Mouse (Mus musculus) liver, embryonic 15.5 days (tissue): Measurements from ENCODE around the gene Pdzd2. TPM values are rescaled to one million over a fixed set of nuclear protein-coding genes. Genes with fewer than 3 reads are reported as not detected.

Source experiments
- ATAC-seq: fragments of 200-750 bp; cut with Nextera tagmentation; 2 replicates; pipeline ENCODE4 v1.8.0; 2017; ENCODE audit warnings: moderate number of reproducible peaks, mild to moderate bottlenecking, moderate library complexity; ENCODE audit not compliant: insufficient read depth
- H3K27ac ChIP-seq: fragments of 300-500 bp; sonication (generic); replicated peaks from 2 replicates; pipeline ENCODE4 v1.5.1; 2015; ENCODE audit warnings: mild to moderate bottlenecking, inconsistent platforms
- H3K27me3 ChIP-seq: fragments of 300-500 bp; sonication (generic); 2 replicates; pipeline ENCODE4 v1.6.1; 2015; ENCODE audit warnings: mild to moderate bottlenecking, inconsistent platforms
- H3K36me3 ChIP-seq: fragments of 300-500 bp; sonication (generic); replicated peaks from 2 replicates; pipeline ENCODE4 v1.6.1; 2015; ENCODE audit warnings: moderate library complexity, mild to moderate bottlenecking, inconsistent platforms
- H3K4me1 ChIP-seq: fragments of 300-500 bp; sonication (generic); replicated peaks from 2 replicates; pipeline ENCODE4 v1.6.1; 2015; ENCODE audit warnings: inconsistent platforms
- H3K4me2 ChIP-seq: fragments of 300-500 bp; sonication (generic); 2 replicates; pipeline ENCODE4 v1.6.1; 2015; ENCODE audit warnings: moderate library complexity, mild to moderate bottlenecking, inconsistent platforms
- H3K4me3 ChIP-seq: fragments of 300-500 bp; sonication (generic); replicated peaks from 2 replicates; pipeline ENCODE4 v1.5.1; 2015; ENCODE audit warnings: mild to moderate bottlenecking, inconsistent platforms
- H3K9ac ChIP-seq: fragments of 300-500 bp; sonication (generic); 2 replicates; pipeline ENCODE4 v1.6.1; 2015; ENCODE audit warnings: moderate library complexity, mild to moderate bottlenecking, inconsistent platforms
- H3K9me3 ChIP-seq: fragments of 300-500 bp; sonication (generic); replicated peaks from 2 replicates; pipeline ENCODE4 v1.6.1; 2016; ENCODE audit warnings: inconsistent platforms
- WGBS: fragments of 180-500 bp; shearing (Covaris S2); methylation state at CpG from one replicate; pipeline ENCODE4 v1.1.7; 2015; ENCODE audit warnings: mixed read lengths; ENCODE audit not compliant: insufficient replicate concordance; 5-methylcytosine and 5-hydroxymethylcytosine counted together
- polyA plus RNA-seq: library from polyadenylated mRNA; unstranded; fragments of >200 nt; fragmentation: Nextera tagmentation; extraction: Ambion mirVana; gene quantifications from 2 replicates; pipeline ENCODE4 v1.2.1, GENCODE M21; 2015

Pdzd2 gene
- polyA plus RNA-seq, 1 experiment from 2014 or later: 0.78 TPM

- Histone ChIP-seq H3K4me3 (no peak overlapping the region), H3K9me3 (no peaks in the 10 kb centered on the region), H3K27ac (no peak overlapping the region), H3K9ac (no peak overlapping the region), H3K4me2 (no peak overlapping the region), H3K27me3 (no peaks in the 10 kb centered on the region), H3K4me1 (no peaks in the 10 kb centered on the region), H3K36me3 (no peaks in the 10 kb centered on the region)
- WGBS: 66% methylated on average over 9 of the region's 9 CpGs
- ATAC-seq: no peak
These were observed 76.4 kb downstream of the Pdzd2 start for GRCm38 (mm10) chr15:12663351-12663750.

- H3K4me3 ChIP-seq: no peak overlapping the region
- H3K4me1 ChIP-seq: no peaks in the 10 kb centered on the region
- H3K9me3 ChIP-seq: no peaks in the 10 kb centered on the region
- no peak overlapping the region for H3K27ac ChIP-seq
- no peaks in the 10 kb centered on the region for H3K36me3 ChIP-seq
- no peak overlapping the region for H3K9ac ChIP-seq
- H3K4me2 ChIP-seq: no peak overlapping the region
- 72% methylated on average over 9 of the region's 9 CpGs for WGBS
- no peaks in the 10 kb centered on the region for H3K27me3 ChIP-seq
- ATAC-seq: no peak
These were observed 79.4 kb downstream of the Pdzd2 start for GRCm38 (mm10) chr15:12660320-12660719.

GRCm38 (mm10) chr15:12655959-12656662 lies 83.6 kb downstream of the Pdzd2 start:
- ATAC-seq: no peak
- 66% methylated on average over 6 of the region's 6 CpGs for WGBS
- Histone ChIP-seq H3K27me3 (no peaks in the 10 kb centered on the region), H3K27ac (no peak overlapping the region), H3K36me3 (no peaks in the 10 kb centered on the region), H3K4me3 (no peak overlapping the region), H3K9me3 (no peaks in the 10 kb centered on the region), H3K4me1 (no peaks in the 10 kb centered on the region), H3K4me2 (no peak overlapping the region), H3K9ac (no peak overlapping the region)

GRCm38 (mm10) chr15:12655316-12655715 lies 84.4 kb downstream of the Pdzd2 start:
- 75% methylated on average over 7 of the region's 7 CpGs for WGBS
- H3K4me1 ChIP-seq: no peaks in the 10 kb centered on the region
- no peak for ATAC-seq
- H3K4me3 ChIP-seq: no peak overlapping the region
- no peaks in the 10 kb centered on the region for H3K36me3 ChIP-seq
- no peaks in the 10 kb centered on the region for H3K9me3 ChIP-seq
- H3K9ac ChIP-seq: no peak overlapping the region
- no peak overlapping the region for H3K27ac ChIP-seq
- H3K4me2 ChIP-seq: no peak overlapping the region
- no peaks in the 10 kb centered on the region for H3K27me3 ChIP-seq

GRCm38 (mm10) chr15:12652336-12653031 lies 87.2 kb downstream of the Pdzd2 start:
- no peak for ATAC-seq
- no peak overlapping the region for H3K4me2 ChIP-seq
- H3K27ac ChIP-seq: no peak overlapping the region
- no peaks in the 10 kb centered on the region for H3K9me3 ChIP-seq
- 69% methylated on average over 15 of the region's 15 CpGs for WGBS
- H3K4me3 ChIP-seq: no peak overlapping the region
- H3K36me3 ChIP-seq: no peaks in the 10 kb centered on the region
- H3K4me1 ChIP-seq: no peaks in the 10 kb centered on the region
- H3K27me3 ChIP-seq: no peaks in the 10 kb centered on the region
- no peak overlapping the region for H3K9ac ChIP-seq

GRCm38 (mm10) chr15:12650236-12650635 lies 89.5 kb downstream of the Pdzd2 start:
- Histone ChIP-seq H3K4me1 (no peaks in the 10 kb centered on the region), H3K9ac (no peak overlapping the region), H3K9me3 (no peaks in the 10 kb centered on the region), H3K4me2 (no peak overlapping the region), H3K27ac (no peak overlapping the region), H3K4me3 (no peak overlapping the region), H3K27me3 (no peaks in the 10 kb centered on the region), H3K36me3 (no peaks in the 10 kb centered on the region)
- WGBS: 81% methylated on average over 3 of the region's 3 CpGs
- no peak for ATAC-seq

- H3K4me1 ChIP-seq: no peaks in the 10 kb centered on the region
- WGBS: 67% methylated on average over 3 of the region's 3 CpGs
- H3K9me3 ChIP-seq: no peaks in the 10 kb centered on the region
- H3K36me3 ChIP-seq: no peaks in the 10 kb centered on the region
- no peaks in the 10 kb centered on the region for H3K27me3 ChIP-seq
- H3K4me2 ChIP-seq: no peak overlapping the region
- ATAC-seq: no peak
- no peak overlapping the region for H3K4me3 ChIP-seq
- no peak overlapping the region for H3K27ac ChIP-seq
- no peak overlapping the region for H3K9ac ChIP-seq
These were observed 90.0 kb downstream of the Pdzd2 start for GRCm38 (mm10) chr15:12649674-12650073.

- WGBS: 48% methylated on average over 2 of the region's 2 CpGs
- no peak overlapping the region for H3K27ac ChIP-seq
- no peaks in the 10 kb centered on the region for H3K4me1 ChIP-seq
- H3K9me3 ChIP-seq: no peaks in the 10 kb centered on the region
- H3K36me3 ChIP-seq: no peaks in the 10 kb centered on the region
- H3K9ac ChIP-seq: no peak overlapping the region
- no peak overlapping the region for H3K4me2 ChIP-seq
- no peak for ATAC-seq
- no peak overlapping the region for H3K4me3 ChIP-seq
- H3K27me3 ChIP-seq: no peaks in the 10 kb centered on the region
These were observed 90.6 kb downstream of the Pdzd2 start for GRCm38 (mm10) chr15:12649131-12649530.

- H3K4me1 ChIP-seq: no peaks in the 10 kb centered on the region
- no peak overlapping the region for H3K27ac ChIP-seq
- 65% methylated on average over 7 of the region's 7 CpGs for WGBS
- H3K36me3 ChIP-seq: no peaks in the 10 kb centered on the region
- H3K9me3 ChIP-seq: no peaks in the 10 kb centered on the region
- no peak overlapping the region for H3K9ac ChIP-seq
- H3K27me3 ChIP-seq: no peaks in the 10 kb centered on the region
- no peak for ATAC-seq
- H3K4me2 ChIP-seq: no peak overlapping the region
- H3K4me3 ChIP-seq: no peak overlapping the region
These were observed 99.0 kb downstream of the Pdzd2 start for GRCm38 (mm10) chr15:12640755-12641154.

GRCm38 (mm10) chr15:12639776-12640175 lies 99.9 kb downstream of the Pdzd2 start:
- Histone ChIP-seq H3K36me3 (no peaks in the 10 kb centered on the region), H3K4me3 (no peak overlapping the region), H3K4me1 (no peaks in the 10 kb centered on the region), H3K4me2 (no peak overlapping the region), H3K9me3 (no peaks in the 10 kb centered on the region), H3K27ac (no peak overlapping the region), H3K9ac (no peak overlapping the region), H3K27me3 (no peaks in the 10 kb centered on the region)
- 60% methylated on average over 3 of the region's 3 CpGs for WGBS
- no peak for ATAC-seq

- no peak overlapping the region for H3K9ac ChIP-seq
These were observed 100.5 kb downstream of the Pdzd2 start for GRCm38 (mm10) chr15:12639181-12639580.

More at GRCm38 (mm10) chr15:12639181-12639580, 100.5 kb downstream of the Pdzd2 start:
- H3K4me1 ChIP-seq: no peaks in the 10 kb centered on the region
- no peaks in the 10 kb centered on the region for H3K27me3 ChIP-seq
- no peak overlapping the region for H3K4me3 ChIP-seq
- no peak overlapping the region for H3K4me2 ChIP-seq
- H3K27ac ChIP-seq: no peak overlapping the region
- WGBS: 66% methylated on average over 8 of the region's 8 CpGs
- H3K9me3 ChIP-seq: no peaks in the 10 kb centered on the region
- H3K36me3 ChIP-seq: no peaks in the 10 kb centered on the region
- no peak for ATAC-seq
